Mouse (Mus musculus) right cerebral cortex, postnatal 25 days (tissue): Measurements from ENCODE around the gene Hist1h4d.
A peak's percentile ranks its signal among the peaks of the same experiment; 100 is the strongest.
"Not testable (repeated sequence)": the region's sequence is repeated elsewhere in the genome, so short reads cannot be mapped to it uniquely, and the experiment has no call there.

Experiments used
- DNase-seq: peaks from one replicate; pipeline ENCODE4 v3.0.0; 2022

Gene Hist1h4d

DNA sequence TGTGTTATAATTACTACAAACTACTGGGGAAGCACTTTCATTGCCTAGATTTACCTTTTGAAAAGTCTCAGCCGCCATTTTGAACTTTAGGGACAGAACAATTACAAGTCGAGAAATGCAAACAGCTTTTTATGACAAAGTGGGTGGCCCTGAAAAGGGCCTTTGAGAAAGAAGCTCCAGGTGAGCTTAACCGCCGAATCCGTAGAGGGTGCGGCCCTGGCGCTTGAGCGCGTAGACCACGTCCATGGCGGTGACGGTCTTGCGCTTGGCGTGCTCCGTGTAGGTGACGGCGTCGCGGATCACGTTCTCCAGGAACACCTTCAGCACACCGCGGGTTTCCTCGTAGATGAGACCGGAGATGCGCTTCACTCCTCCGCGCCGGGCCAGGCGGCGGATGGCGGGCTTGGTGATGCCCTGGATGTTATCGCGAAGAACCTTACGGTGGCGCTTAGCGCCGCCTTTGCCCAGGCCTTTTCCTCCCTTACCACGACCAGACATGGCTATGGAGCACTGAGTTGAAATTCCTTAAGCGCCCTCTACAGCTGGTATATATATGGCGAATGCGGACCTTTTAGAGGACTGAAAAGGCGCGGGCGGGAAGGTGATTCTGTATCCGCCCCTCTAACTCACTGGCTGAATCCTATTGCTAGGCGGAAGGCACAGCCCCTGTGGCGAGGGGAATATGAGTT, 30.1 kb upstream of the Hist1h4d start, which contains the start of gene Hist1h4f:
Hist1h4f (minus strand) TSS at position 503 of the 689 bp plus-strand sequence.
- DNase-seq: peak; percentile 92

- DNase-seq: no peak
Measured at GRCm38 (mm10) chr13:23551931-23552914, 29.2 kb upstream of the Hist1h4d start.

GRCm38 (mm10) chr13:23552962-23553361, 28.4 kb upstream of the Hist1h4d start, which contains the start of gene Hist1h1d:
Gene Hist1h1d, plus strand, starts transcription at chr13:23553262.
- no peak for DNase-seq

DNA sequence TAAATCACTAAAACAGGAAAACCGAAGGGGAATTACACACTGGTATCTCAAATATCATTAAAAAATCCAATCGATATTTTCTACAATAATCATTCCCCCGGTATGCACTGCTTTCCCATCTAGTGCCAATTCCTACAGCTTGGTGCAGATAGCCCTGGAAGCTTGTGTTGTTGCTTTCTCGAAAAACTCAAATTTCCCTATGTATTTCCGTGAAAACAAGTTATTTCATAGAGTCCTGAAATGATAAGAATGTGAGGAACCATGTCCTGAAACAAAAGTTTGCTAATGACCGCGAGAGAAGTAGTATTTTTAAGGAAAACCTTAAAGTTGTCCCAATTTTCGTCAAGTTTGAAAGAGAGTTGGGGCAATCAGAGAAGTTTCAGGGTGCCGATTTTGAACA, 27.0 kb upstream of the Hist1h4d start:
- no peak for DNase-seq

DNA sequence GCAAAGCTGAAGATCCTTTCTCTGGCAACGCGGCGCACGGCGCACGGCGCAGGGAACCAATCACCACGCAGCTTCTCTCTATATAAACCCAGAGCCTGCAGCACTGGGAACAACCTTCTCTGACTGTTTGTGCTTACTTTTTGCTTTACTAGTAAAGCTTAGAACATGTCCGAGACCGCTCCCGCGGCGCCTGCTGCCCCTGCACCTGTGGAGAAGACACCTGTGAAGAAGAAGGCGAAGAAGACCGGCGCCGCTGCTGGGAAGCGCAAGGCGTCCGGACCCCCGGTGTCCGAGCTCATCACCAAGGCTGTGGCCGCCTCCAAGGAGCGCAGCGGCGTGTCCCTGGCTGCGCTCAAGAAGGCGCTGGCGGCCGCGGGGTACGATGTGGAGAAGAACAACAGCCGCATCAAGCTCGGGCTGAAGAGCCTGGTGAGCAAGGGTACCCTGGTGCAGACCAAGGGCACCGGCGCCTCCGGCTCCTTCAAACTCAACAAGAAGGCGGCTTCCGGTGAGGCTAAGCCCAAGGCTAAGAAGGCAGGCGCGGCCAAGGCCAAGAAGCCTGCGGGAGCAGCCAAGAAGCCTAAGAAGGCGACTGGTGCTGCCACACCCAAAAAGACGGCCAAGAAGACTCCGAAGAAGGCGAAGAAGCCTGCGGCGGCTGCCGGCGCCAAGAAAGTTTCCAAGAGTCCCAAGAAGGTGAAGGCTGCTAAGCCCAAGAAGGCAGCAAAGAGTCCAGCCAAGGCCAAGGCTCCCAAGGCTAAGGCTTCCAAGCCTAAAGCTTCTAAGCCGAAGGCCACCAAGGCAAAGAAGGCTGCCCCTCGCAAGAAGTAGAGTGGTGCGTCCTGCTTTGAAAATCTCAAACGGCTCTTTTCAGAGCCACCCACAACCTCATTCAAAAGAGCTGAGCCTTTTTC, 26.2 kb upstream of the Hist1h4d start:
- DNase-seq: peak; percentile 79

- DNase-seq: no peak
Measured at GRCm38 (mm10) chr13:23555839-23556416, 25.5 kb upstream of the Hist1h4d start.

DNA sequence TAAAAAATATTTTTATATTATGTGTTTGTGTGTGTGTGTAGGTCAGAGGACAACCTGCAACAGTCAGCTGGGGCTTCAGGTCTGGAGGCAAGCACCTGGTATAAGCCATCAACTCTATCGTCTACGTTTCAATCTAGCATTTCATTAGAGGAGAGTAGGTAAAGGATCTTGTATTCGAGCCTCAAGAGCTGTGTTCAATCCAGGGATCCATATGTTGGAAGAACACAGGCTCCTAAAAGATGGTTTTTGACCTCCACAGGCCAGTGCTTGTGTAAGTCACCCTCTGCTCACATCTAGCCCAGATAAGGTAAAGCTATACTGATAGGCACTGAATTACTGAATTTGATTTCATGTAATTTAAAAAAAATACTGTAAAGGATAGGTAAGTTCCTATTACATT, 24.5 kb upstream of the Hist1h4d start:
- DNase-seq: no peak

DNA sequence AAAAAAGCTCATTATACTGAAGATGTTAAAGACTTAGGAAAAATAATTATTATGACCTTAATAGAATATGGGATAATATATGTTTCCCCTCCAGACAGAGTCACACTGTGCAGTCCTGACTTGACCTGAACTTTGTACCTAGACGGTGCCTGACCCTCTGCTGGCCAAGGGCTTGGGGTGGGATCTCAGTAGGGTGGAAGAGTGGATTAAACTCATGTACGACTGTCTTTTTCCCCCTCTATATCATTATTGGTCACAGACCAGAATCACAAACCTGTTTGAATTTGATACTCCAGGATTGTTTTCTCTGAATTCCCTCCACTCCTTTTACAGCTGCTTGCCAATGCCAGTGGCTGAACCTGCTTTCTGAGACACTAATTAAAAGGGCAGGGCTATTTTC, 20.7 kb upstream of the Hist1h4d start:
- DNase-seq: not testable (repeated sequence)

DNA sequence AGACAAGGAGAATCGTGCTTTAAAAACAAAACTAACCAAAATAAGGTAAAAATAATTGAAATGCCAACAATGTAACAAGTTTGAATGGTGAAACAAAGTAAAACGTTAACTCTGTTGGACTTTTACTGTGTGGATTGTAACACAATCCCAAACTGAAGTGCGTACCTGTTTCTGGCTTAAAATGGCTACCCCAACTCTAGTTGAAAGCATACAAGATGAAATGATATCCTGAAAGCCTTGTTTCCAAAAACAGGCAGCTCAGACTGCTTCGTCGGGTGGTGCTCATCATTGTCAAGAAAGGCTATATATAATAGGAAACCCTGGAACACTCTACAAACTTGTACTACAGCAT, 19.9 kb upstream of the Hist1h4d start:
- DNase-seq: not testable (repeated sequence)

GRCm38 (mm10) chr13:23561883-23562659, 19.3 kb upstream of the Hist1h4d start, which contains the start of gene Hist1h3e:
Gene Hist1h3e, minus strand, starts transcription at chr13:23562369.
- DNase-seq: peak; percentile 93

- DNase-seq: no peak
Measured at GRCm38 (mm10) chr13:23562699-23563462, 18.5 kb upstream of the Hist1h4d start.

DNA sequence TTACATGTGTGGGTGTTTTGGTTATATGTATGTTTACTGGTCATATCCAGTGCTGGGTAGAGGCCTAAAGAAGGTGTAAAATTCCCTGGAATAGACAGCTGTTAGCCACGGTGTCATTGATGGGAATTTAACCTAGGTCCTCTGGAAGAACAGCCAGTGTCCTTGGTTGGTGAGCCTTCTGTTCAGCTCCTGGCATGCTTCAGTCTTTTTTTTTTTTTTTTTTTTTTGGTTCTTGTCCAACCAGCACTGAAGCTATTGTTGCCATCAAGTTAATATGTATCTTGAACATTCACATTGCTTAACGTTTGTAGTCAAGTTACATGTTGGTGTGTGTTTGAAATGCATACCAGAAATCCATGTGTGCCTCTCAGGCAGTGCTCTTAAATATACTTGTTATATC, 16.9 kb upstream of the Hist1h4d start:
- no peak for DNase-seq

DNA sequence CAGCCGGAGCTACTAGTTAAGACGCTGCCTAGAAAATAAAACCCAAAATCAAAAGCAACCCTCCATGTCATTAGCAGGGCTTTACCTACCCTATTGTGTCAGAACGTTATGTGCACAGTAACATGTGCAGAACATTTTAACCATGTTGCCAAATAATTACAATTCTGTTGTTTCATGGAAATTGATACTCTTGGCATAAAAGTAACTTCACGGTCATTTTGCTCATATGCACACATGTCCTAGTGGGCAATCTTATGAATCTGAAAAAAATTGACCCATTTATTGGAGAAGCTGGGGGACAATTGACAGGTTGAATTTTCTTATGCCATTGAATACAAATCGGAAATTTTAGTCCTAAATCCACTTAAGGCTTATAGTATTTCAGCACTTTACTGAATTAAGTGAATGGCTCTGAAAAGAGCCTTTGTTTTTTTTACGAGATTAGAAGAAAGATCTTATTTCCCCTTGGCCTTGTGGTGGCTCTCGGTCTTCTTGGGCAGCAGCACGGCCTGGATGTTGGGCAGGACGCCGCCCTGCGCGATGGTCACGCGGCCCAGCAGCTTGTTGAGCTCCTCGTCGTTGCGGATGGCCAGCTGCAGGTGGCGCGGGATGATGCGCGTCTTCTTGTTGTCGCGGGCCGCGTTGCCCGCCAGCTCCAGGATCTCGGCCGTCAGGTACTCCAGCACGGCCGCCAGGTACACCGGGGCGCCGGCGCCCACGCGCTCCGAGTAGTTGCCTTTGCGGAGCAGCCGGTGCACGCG, 11.0 kb upstream of the Hist1h4d start:
- not testable (repeated sequence) for DNase-seq

GRCm38 (mm10) chr13:23571022-23571503, 10.3 kb upstream of the Hist1h4d start, which contains the start of the genes Hist1h2ae and Hist1h2bg:
Gene Hist1h2ae, minus strand, starts transcription at chr13:23571220.
Gene Hist1h2bg, plus strand, starts transcription at chr13:23571396.
- DNase-seq: peak; percentile 80

- DNase-seq: not testable (repeated sequence)
Measured at GRCm38 (mm10) chr13:23571504-23572217, 9.7 kb upstream of the Hist1h4d start.

DNA sequence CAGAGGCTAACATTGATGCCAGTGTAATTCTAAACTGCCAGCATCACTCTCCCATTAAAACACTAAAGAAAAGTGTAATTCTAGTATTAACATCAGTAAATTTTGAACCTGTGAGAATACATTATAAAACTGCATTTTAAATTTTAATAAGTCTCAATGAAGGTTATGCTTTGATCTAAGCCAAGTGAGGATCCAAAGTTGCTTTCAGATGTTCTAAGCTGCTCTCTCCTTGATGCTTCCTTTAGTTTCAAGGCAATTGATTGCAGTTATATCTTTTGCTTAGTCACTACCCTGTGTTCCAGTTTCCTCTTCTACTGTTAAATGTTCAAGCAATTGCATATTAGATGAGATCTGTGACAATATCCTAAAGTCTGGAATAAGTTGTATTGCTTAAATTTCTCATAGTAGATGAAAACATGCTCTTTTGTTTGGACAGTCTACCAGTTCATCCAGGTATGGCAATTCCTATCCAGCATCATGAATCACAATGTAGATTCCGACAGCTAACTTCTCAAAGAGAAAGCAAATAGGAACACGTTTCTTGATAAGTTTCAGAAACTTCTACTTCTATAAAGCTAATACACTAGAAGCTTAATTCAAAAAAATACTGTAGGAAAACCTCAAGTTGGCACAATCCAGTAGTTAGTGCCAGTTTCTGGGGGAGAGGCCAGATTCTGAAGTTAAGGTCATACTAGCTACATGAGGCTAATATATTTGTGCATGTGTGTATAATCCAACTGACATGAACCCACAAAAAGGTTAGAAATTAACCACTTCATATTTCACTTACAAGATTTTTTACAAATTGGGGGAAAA, 9.0 kb upstream of the Hist1h4d start:
- no peak for DNase-seq

DNA sequence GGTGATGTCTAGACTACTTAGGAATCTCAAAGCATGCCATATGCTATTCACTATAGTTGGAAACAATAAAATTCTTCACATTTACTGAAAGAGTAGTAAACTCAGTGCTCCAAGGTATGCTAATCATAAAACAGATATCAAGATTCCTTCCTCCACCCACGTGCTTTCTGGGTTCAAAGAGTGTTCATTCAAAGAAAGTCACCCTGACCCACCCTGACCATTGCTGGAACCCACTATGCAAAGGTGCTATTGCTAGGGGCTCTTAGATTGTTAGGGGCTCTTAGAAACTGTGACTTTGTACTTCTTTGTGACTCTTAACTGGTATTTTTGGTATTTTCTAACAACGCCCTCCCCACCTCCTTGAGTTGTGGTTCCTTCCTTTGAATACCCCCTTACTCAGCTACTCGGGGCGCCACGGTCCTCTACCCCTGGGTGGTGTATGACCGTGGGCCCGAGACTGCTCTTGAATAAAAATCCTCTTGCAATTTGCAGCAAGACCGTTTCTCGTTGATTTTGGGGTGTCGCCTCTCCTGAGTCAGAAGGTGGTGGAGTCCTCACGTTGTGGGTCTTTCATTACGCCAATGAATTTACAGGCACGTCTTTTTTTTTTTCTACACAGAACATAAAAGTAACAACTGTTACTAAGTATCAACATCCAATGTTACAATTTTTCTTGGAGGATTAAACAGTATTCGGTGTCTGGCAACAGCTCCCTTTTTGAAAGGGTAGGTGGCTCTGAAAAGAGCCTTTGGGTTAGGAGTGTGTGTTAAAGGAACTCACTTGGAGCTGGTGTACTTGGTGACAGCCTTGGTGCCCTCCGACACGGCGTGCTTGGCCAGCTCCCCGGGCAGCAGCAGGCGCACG, 8.1 kb upstream of the Hist1h4d start:
- not testable (repeated sequence) for DNase-seq
